Mouse (Mus musculus): ENCODE data around the gene Nav2.

GRCm38 (mm10) chr7:49058304-49059012 lies 149.9 kb downstream of the Nav2 start:
- no peak for TF ChIP-seq CTCF (conservative IDR thresholded peaks at IDR 0.05; ENCODE audit: low read length)
- no peak for TF ChIP-seq NANOG (IDR thresholded peaks at IDR 0.05; ENCODE audit: borderline replicate concordance, low read length)
- TF ChIP-seq POU5F1 (IDR thresholded peaks at IDR 0.05; ENCODE audit: borderline replicate concordance, low read length): no peak

All from E14TG2a.4 (cell line).